Mouse (Mus musculus): Measurements from ENCODE around the gene D5Ertd579e.

The D5Ertd579e gene

GRCm38 (mm10) chr5:36570546-36571245 is 125.1 kb downstream of the D5Ertd579e start:
- DNase-seq (ENCODE audit: low read depth, low spot score) = no peak

- no peak for DNase-seq (ENCODE audit: low read depth, low spot score)
These were observed 125.7 kb downstream of the D5Ertd579e start for GRCm38 (mm10) chr5:36570098-36570497.

- no peak for DNase-seq (ENCODE audit: low read depth, low spot score)
These were observed 127.7 kb downstream of the D5Ertd579e start for GRCm38 (mm10) chr5:36568118-36568517.

GRCm38 (mm10) chr5:36567627-36568026 is 128.2 kb downstream of the D5Ertd579e start:
- DNase-seq (ENCODE audit: low read depth, low spot score) = no peak

- DNase-seq (ENCODE audit: low read depth, low spot score) = no peak
These were observed 131.3 kb downstream of the D5Ertd579e start for GRCm38 (mm10) chr5:36564530-36564929.

- peak; percentile 25 for DNase-seq (ENCODE audit: low read depth, low spot score)
These were observed 132.1 kb downstream of the D5Ertd579e start for GRCm38 (mm10) chr5:36563741-36564140.

- peak; percentile 86 for DNase-seq (ENCODE audit: low read depth, low spot score)
These were observed 132.9 kb downstream of the D5Ertd579e start for GRCm38 (mm10) chr5:36562791-36563445.

GRCm38 (mm10) chr5:36561509-36561908 is 134.3 kb downstream of the D5Ertd579e start:
- no peak for DNase-seq (ENCODE audit: low read depth, low spot score)

- DNase-seq (ENCODE audit: low read depth, low spot score) = no peak
These were observed 135.3 kb downstream of the D5Ertd579e start for GRCm38 (mm10) chr5:36560490-36560889.

- no peak for DNase-seq (ENCODE audit: low read depth, low spot score)
These were observed 136.2 kb downstream of the D5Ertd579e start for GRCm38 (mm10) chr5:36559510-36560235.

- no peak for DNase-seq (ENCODE audit: low read depth, low spot score)
These were observed 136.7 kb downstream of the D5Ertd579e start for GRCm38 (mm10) chr5:36559106-36559505.

GRCm38 (mm10) chr5:36558526-36558925 is 137.3 kb downstream of the D5Ertd579e start:
- DNase-seq (ENCODE audit: low read depth, low spot score) = no peak

- DNase-seq (ENCODE audit: low read depth, low spot score) = no peak
These were observed 138.1 kb downstream of the D5Ertd579e start for GRCm38 (mm10) chr5:36557584-36558308.

GRCm38 (mm10) chr5:36556906-36557305 is 138.9 kb downstream of the D5Ertd579e start:
- peak; percentile 80 for DNase-seq (ENCODE audit: low read depth, low spot score)

GRCm38 (mm10) chr5:36556289-36556688 is 139.5 kb downstream of the D5Ertd579e start:
- DNase-seq (ENCODE audit: low read depth, low spot score) = no peak

- no peak for DNase-seq (ENCODE audit: low read depth, low spot score)
These were observed 141.3 kb downstream of the D5Ertd579e start for GRCm38 (mm10) chr5:36554496-36554895.

- peak; percentile 19 for DNase-seq (ENCODE audit: low read depth, low spot score)
These were observed 141.9 kb downstream of the D5Ertd579e start for GRCm38 (mm10) chr5:36553886-36554285.

GRCm38 (mm10) chr5:36553056-36553606 is 142.7 kb downstream of the D5Ertd579e start:
- no peak for DNase-seq (ENCODE audit: low read depth, low spot score)

GRCm38 (mm10) chr5:36552391-36552790 is 143.4 kb downstream of the D5Ertd579e start:
- no peak for DNase-seq (ENCODE audit: low read depth, low spot score)
